Mouse (Mus musculus): ENCODE results near the gene Rsph1. TPM values are rescaled to one million over a fixed set of nuclear protein-coding genes. Genes with fewer than 3 reads are reported as not detected.
A peak's percentile ranks its signal among the peaks of the same experiment; 100 is the strongest.

The Rsph1 gene
- polyA plus RNA-seq, 1 experiment from 2014 or later: 2.6 TPM

GRCm38 (mm10) chr17:31297521-31297939 is 20.3 kb upstream of the Rsph1 start:
- Histone ChIP-seq H3K4me2 (ENCODE audit: low read depth, low read length, severe bottlenecking) (no peak overlapping the region), H3K4me3 (ENCODE audit: low read depth, low read length) (peak overlapping the region; percentile 48; the same call in 1 of the 2 replicates), H3K27ac (ENCODE audit: low read depth, low read length) (no peak overlapping the region), H3K36me3 (ENCODE audit: control insufficient read depth, insufficient read depth, low read length) (no peaks in the 10 kb centered on the region), H3K9ac (ENCODE audit: low read length) (no peak overlapping the region), H3K9me3 (ENCODE audit: control insufficient read depth, low read length) (no peaks in the 10 kb centered on the region), H3K27me3 (ENCODE audit: control insufficient read depth, insufficient read depth, low read length) (peaks cover 9% of the 10 kb centered on the region), H3K4me1 (replicated peaks; ENCODE audit: control insufficient read depth, insufficient read depth, low read length) (peaks cover 7% of the 10 kb centered on the region; the same call in 1 of the 2 replicates)
- no peak for DNase-seq (ENCODE audit: low spot score)
- ATAC-seq (replicated peaks; ENCODE audit: low FRiP score): no peak
- 26% methylated on average over 7 of the region's 7 CpGs for whole genome bisulfite sequencing

DNA sequence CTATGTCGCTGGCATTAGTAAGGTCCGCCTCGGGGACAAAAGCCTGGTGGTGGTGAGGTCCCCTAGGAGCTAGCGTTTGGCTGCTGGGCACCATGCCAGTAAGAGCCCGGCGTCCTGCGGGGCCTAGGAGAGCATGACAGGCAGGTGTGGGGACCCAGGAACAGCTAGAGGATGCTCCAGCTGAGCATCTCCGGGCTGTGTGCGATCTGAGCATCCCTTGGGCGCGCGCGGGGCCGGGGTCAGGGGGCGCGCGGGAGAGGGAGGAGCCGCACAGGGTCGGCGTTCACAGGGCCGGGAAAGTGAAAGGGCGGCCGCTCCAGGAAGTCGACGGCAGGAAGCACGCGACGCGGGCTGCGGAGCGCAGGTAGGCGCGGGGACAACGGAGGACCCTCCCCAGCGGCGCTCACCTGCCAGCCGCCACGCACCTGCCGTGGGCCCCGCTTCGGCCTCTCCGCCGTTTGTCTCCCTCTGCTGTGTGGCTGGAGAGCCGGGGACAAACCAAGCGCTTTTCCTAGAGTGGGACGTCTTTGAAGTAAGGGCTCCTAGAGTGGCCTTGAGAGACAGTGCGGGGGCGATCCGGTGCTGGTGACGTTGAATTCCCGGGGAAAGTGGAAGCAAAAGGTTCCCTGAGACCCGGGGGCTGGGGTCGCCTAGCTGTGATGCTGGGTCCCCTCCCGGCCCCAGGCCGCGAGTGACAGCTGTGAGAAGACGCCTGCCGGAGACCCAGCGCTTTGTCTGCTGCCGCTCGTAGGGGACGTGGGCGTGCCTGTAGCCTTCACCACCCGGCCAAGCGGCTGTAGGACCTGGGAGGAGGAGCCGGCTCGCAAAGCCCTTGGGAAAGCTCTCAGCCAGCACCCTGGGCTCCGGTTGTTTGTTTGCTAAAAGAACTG is 19.0 kb upstream of the Rsph1 start:
- ATAC-seq (replicated peaks; ENCODE audit: low FRiP score) (peak; percentile 79), DNase-seq (ENCODE audit: low spot score) (peak; percentile 85)
- Histone ChIP-seq H3K4me2 (ENCODE audit: low read depth, low read length, severe bottlenecking) (peak overlapping the region; percentile 99), H3K4me1 (replicated peaks; ENCODE audit: control insufficient read depth, insufficient read depth, low read length) (peaks cover 7% of the 10 kb centered on the region; the same call in 1 of the 2 replicates), H3K36me3 (ENCODE audit: control insufficient read depth, insufficient read depth, low read length) (no peaks in the 10 kb centered on the region), H3K9me3 (ENCODE audit: control insufficient read depth, low read length) (no peaks in the 10 kb centered on the region), H3K27ac (ENCODE audit: low read depth, low read length) (0 out of 2 replicates have a peak overlapping the region, but pooled peaks have one; percentile 18), H3K9ac (ENCODE audit: low read length) (peak overlapping the region; percentile 71), H3K4me3 (ENCODE audit: low read depth, low read length) (peak overlapping the region; percentile 48), H3K27me3 (ENCODE audit: control insufficient read depth, insufficient read depth, low read length) (peaks cover 9% of the 10 kb centered on the region)
- WGBS: under 1% methylated on average over 68 of the region's 68 CpGs

DNA sequence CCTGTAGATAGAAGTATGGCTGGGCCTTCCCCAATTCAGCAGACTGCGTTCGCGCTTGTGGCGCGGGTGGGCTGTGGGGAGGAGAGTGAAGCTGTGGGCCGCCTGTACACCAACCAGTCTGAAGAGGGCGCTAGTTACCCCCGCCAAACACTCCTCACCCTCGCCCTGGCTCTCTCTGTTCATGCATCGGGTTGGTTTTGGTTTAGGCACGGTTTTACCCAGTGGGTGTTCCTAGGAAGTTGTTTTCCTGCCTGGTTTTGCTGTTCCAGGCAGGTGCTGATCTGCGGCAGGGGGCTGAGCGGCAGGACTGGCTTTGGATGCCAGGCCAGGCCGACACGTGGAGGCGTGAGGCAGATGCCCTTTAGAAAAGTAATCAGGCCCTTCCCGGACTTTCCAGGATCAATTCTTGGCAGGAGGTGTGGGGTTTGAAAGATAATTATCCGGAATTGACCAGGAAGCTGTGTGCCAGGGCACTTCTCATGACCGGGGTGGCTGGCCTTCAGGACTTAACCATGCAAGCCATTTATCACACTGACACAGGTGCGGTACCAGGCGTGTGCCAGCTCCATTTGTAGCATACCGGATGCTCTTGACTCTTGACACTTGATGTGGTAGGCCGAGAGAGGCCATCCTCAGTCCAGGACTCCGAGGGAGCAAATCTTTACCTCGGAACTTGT is 18.2 kb upstream of the Rsph1 start:
- DNase-seq (ENCODE audit: low spot score): peak; percentile 74
- peak; percentile 39; the same call in 1 of the 2 replicates for ATAC-seq (replicated peaks; ENCODE audit: low FRiP score)
- Histone ChIP-seq H3K36me3 (ENCODE audit: control insufficient read depth, insufficient read depth, low read length) (no peaks in the 10 kb centered on the region), H3K9me3 (ENCODE audit: control insufficient read depth, low read length) (no peaks in the 10 kb centered on the region), H3K4me1 (replicated peaks; ENCODE audit: control insufficient read depth, insufficient read depth, low read length) (peaks cover 7% of the 10 kb centered on the region; the same call in 1 of the 2 replicates), H3K27ac (ENCODE audit: low read depth, low read length) (no peak overlapping the region), H3K4me3 (ENCODE audit: low read depth, low read length) (peak overlapping the region; percentile 48), H3K27me3 (ENCODE audit: control insufficient read depth, insufficient read depth, low read length) (peaks cover 9% of the 10 kb centered on the region), H3K4me2 (ENCODE audit: low read depth, low read length, severe bottlenecking) (peak overlapping the region; percentile 99), H3K9ac (ENCODE audit: low read length) (peak overlapping the region; percentile 71)
- WGBS: 19% methylated on average over 25 of the region's 25 CpGs

GRCm38 (mm10) chr17:31294363-31295214 is 17.4 kb upstream of the Rsph1 start:
- DNase-seq (ENCODE audit: low spot score): no peak
- Histone ChIP-seq H3K36me3 (ENCODE audit: control insufficient read depth, insufficient read depth, low read length) (no peaks in the 10 kb centered on the region), H3K9me3 (ENCODE audit: control insufficient read depth, low read length) (no peaks in the 10 kb centered on the region), H3K27me3 (ENCODE audit: control insufficient read depth, insufficient read depth, low read length) (peaks cover 9% of the 10 kb centered on the region), H3K27ac (ENCODE audit: low read depth, low read length) (no peak overlapping the region), H3K4me2 (ENCODE audit: low read depth, low read length, severe bottlenecking) (no peak overlapping the region), H3K4me1 (replicated peaks; ENCODE audit: control insufficient read depth, insufficient read depth, low read length) (peaks cover 7% of the 10 kb centered on the region; the same call in 1 of the 2 replicates), H3K9ac (ENCODE audit: low read length) (no peak overlapping the region), H3K4me3 (ENCODE audit: low read depth, low read length) (no peak overlapping the region)
- WGBS: 85% methylated on average over 15 of the region's 15 CpGs
- ATAC-seq (replicated peaks; ENCODE audit: low FRiP score): no peak

DNA sequence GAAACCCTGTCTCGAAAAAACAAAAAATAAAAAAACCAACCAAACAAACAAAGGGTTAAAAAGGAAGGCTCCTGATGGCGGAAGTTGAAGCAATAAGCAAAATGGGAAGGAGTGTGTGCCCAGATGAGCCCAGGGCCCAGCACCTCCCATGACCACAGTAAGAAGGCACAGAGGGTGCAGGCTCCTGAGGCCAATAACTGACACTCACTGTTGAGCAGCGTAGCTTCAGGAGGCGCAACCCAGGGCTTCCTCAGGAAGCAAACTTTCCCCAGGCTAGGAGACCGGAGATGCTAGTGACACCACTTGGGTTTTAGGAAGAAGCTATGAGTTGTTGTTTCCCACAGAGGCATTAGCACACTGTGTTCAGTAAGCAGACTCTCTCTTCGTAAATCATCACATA is 13.7 kb upstream of the Rsph1 start:
- no peak for ATAC-seq (replicated peaks; ENCODE audit: low FRiP score)
- no peak overlapping the region for H3K4me2 ChIP-seq (ENCODE audit: low read depth, low read length, severe bottlenecking)
- no peaks in the 10 kb centered on the region for H3K36me3 ChIP-seq (ENCODE audit: control insufficient read depth, insufficient read depth, low read length)
- H3K4me1 ChIP-seq (replicated peaks; ENCODE audit: control insufficient read depth, insufficient read depth, low read length): peaks cover 5% of the 10 kb centered on the region; the same call in 1 of the 2 replicates
- peaks cover 2% of the 10 kb centered on the region; the same call in 1 of the 2 replicates for H3K27me3 ChIP-seq (ENCODE audit: control insufficient read depth, insufficient read depth, low read length)
- H3K4me3 ChIP-seq (ENCODE audit: low read depth, low read length): no peak overlapping the region
- WGBS: 79% methylated on average over 6 of the region's 6 CpGs
- H3K27ac ChIP-seq (ENCODE audit: low read depth, low read length): no peak overlapping the region
- no peak overlapping the region for H3K9ac ChIP-seq (ENCODE audit: low read length)
- no peaks in the 10 kb centered on the region for H3K9me3 ChIP-seq (ENCODE audit: control insufficient read depth, low read length)
- DNase-seq (ENCODE audit: low spot score): no peak

DNA sequence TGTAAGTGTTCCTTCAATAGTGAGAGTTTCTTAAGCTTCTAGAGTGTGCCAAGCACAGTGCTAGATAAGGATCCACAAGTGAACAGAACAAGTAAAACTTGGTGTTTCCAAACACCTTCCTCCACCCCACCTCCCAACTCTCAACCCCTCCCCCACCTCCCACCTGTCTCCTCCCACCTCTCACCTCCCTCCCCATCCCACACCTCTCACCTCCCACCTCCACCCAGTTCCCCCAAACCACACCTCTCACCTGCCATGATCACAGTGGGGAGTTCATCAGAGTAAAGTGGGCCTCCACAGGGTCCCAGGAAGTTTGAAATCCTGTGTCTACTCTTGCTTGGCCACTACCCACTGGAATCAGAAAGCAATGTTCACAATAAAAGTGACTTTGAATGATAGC is 13.1 kb upstream of the Rsph1 start:
- peaks cover 4% of the 10 kb centered on the region; the same call in 1 of the 2 replicates for H3K4me1 ChIP-seq (replicated peaks; ENCODE audit: control insufficient read depth, insufficient read depth, low read length)
- no peak overlapping the region for H3K4me2 ChIP-seq (ENCODE audit: low read depth, low read length, severe bottlenecking)
- no peaks in the 10 kb centered on the region for H3K36me3 ChIP-seq (ENCODE audit: control insufficient read depth, insufficient read depth, low read length)
- no peak overlapping the region for H3K27ac ChIP-seq (ENCODE audit: low read depth, low read length)
- H3K27me3 ChIP-seq (ENCODE audit: control insufficient read depth, insufficient read depth, low read length): peaks cover 1% of the 10 kb centered on the region; the same call in 1 of the 2 replicates
- no peaks in the 10 kb centered on the region for H3K9me3 ChIP-seq (ENCODE audit: control insufficient read depth, low read length)
- no peak overlapping the region for H3K9ac ChIP-seq (ENCODE audit: low read length)
- no peak for ATAC-seq (replicated peaks; ENCODE audit: low FRiP score)
- no peak for DNase-seq (ENCODE audit: low spot score)
- no peak overlapping the region for H3K4me3 ChIP-seq (ENCODE audit: low read depth, low read length)

- Histone ChIP-seq H3K4me2 (ENCODE audit: low read depth, low read length, severe bottlenecking) (no peak overlapping the region), H3K36me3 (ENCODE audit: control insufficient read depth, insufficient read depth, low read length) (no peaks in the 10 kb centered on the region), H3K9me3 (ENCODE audit: control insufficient read depth, low read length) (no peaks in the 10 kb centered on the region), H3K27ac (ENCODE audit: low read depth, low read length) (no peak overlapping the region), H3K4me1 (replicated peaks; ENCODE audit: control insufficient read depth, insufficient read depth, low read length) (peaks cover 3% of the 10 kb centered on the region; the same call in 1 of the 2 replicates), H3K27me3 (ENCODE audit: control insufficient read depth, insufficient read depth, low read length) (no peaks in the 10 kb centered on the region), H3K9ac (ENCODE audit: low read length) (no peak overlapping the region), H3K4me3 (ENCODE audit: low read depth, low read length) (no peak overlapping the region)
- no peak for DNase-seq (ENCODE audit: low spot score)
- no peak for ATAC-seq (replicated peaks; ENCODE audit: low FRiP score)
- WGBS: 68% methylated on average over 7 of the region's 7 CpGs
These were observed 12.0 kb upstream of the Rsph1 start for GRCm38 (mm10) chr17:31288999-31289726.

Measured in forebrain, embryonic 11.5 days (tissue).